Mouse (Mus musculus) heart, postnatal 0 days (tissue): ENCODE results near the gene Tulp1. TPM values are rescaled to one million over a fixed set of nuclear protein-coding genes. Genes with fewer than 3 reads are reported as not detected.
A peak's percentile ranks its signal among the peaks of the same experiment; 100 is the strongest.
"Not testable (repeated sequence)": the region's sequence is repeated elsewhere in the genome, so short reads cannot be mapped to it uniquely, and the experiment has no call there.

Source experiments
- ATAC-seq: fragments of 200-750 bp; cut with Nextera tagmentation; 2 replicates; pipeline ENCODE4 v1.8.0; 2017; ENCODE audit warnings: low read depth, moderate number of reproducible peaks, moderate library complexity; ENCODE audit not compliant: insufficient read depth
- DNase-seq: peaks from one replicate; pipeline ENCODE4 v3.0.0-alpha.2; 2016; ENCODE audit warnings: low spot score
- H3K27ac ChIP-seq: fragments of 300-500 bp; sonication (generic); 2 replicates; pipeline ENCODE4 v1.5.1; 2014; ENCODE audit warnings: low read depth, mild to moderate bottlenecking
- H3K27me3 ChIP-seq: fragments of 300-500 bp; sonication (generic); 2 replicates; pipeline ENCODE4 v1.6.1; 2014; ENCODE audit warnings: low read length, mixed read lengths; ENCODE audit not compliant: control insufficient read depth, insufficient read depth
- H3K36me3 ChIP-seq: fragments of 300-500 bp; sonication (generic); replicated peaks from 2 replicates; pipeline ENCODE4 v1.6.1; 2014; ENCODE audit warnings: low read length, mixed read lengths; ENCODE audit not compliant: control insufficient read depth, insufficient read depth
- H3K4me1 ChIP-seq: fragments of 300-500 bp; sonication (generic); 2 replicates; pipeline ENCODE4 v1.6.1; 2014; ENCODE audit warnings: antibody characterized with exemption; ENCODE audit not compliant: control insufficient read depth, insufficient read depth
- H3K4me2 ChIP-seq: fragments of 300-500 bp; sonication (generic); 2 replicates; pipeline ENCODE4 v1.6.1; 2014; ENCODE audit warnings: low read depth, mild to moderate bottlenecking, low read length, moderate library complexity
- H3K4me3 ChIP-seq: fragments of 300-500 bp; sonication (generic); 2 replicates; pipeline ENCODE4 v1.5.1; 2014; ENCODE audit warnings: low read depth, low read length
- H3K9ac ChIP-seq: fragments of 300-500 bp; sonication (generic); replicated peaks from 2 replicates; pipeline ENCODE4 v1.6.1; 2014; ENCODE audit warnings: low read depth, low read length, mixed read lengths
- H3K9me3 ChIP-seq: fragments of 300-500 bp; sonication (generic); replicated peaks from 2 replicates; pipeline ENCODE4 v1.6.1; 2016; ENCODE audit warnings: low read length; ENCODE audit not compliant: control insufficient read depth
- CTCF ChIP-seq: IDR thresholded peaks from 2 replicates; pipeline ENCODE4 v1.5.1; 2016; ENCODE audit warnings: antibody characterized with exemption, control low read depth, low read depth
- EP300 ChIP-seq: IDR thresholded peaks from 2 replicates; pipeline ENCODE4 v1.6.1; 2016; ENCODE audit warnings: antibody characterized with exemption, low read depth
- WGBS: fragments of 180-500 bp; shearing (Covaris S2); extraction: QIAGEN DNeasy Blood & Tissue Kit; methylation state at CpG from one replicate; pipeline ENCODE4 v1.1.7; 2014; 5-methylcytosine and 5-hydroxymethylcytosine counted together
- polyA plus RNA-seq: library from polyadenylated mRNA; unstranded; fragments of >200 nt; fragmentation: Nextera tagmentation; extraction: Ambion mirVana; gene quantifications from 2 replicates; pipeline ENCODE4 v1.2.1, GENCODE M21; 2015
- total RNA-seq: library from RNA; depleted of rRNA; stranded (reverse); fragments of >200 nt; gene quantifications from 2 replicates; pipeline ENCODE4 v1.2.3, GENCODE M21; 2014; ENCODE audit warnings: low replicate concordance

Tulp1 gene
- total and polyA plus RNA-seq, 2 experiments from 2014 or later, result 0.61 to 1.3 TPM

DNA sequence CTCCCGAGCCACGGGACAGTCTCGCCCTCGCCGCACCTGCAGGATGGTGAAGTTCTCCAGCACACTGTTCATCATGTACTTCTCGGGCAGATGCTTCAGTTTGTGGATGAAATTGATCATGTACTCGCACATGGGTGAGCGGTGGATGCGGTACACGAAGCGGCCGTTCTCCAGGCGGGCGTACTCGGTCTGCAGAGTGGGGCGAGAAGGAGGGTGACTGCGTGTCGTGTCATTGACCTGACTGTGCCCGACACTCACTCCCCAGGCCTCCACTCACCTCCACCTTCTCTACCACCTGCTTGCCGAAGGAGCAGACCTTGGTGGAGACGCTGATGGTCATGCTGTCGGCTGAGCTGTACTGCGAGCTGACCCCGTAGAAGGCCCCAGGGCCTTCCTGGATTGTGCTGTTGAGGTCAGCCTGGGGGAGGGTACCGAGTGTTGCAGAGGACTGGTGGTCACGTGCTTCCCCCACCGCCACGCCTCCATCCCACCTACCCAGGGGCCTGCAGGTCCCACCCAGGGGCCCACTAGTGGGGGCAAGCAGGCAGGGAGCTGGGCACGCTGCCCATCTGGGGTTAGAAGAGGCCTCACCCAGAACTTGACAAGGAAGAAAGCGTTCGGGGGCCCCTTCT is 32.0 kb downstream of the Tulp1 start:
- no peak overlapping the region for H3K9ac ChIP-seq
- H3K27me3 ChIP-seq, result no peaks in the 10 kb centered on the region
- H3K4me3 ChIP-seq, result no peak overlapping the region
- no peak overlapping the region for H3K4me2 ChIP-seq
- TF ChIP-seq EP300 (no peak), CTCF (no peak)
- no peak for DNase-seq
- no peaks in the 10 kb centered on the region for H3K9me3 ChIP-seq
- 52% methylated on average over 31 of the region's 31 CpGs for WGBS
- H3K36me3 ChIP-seq, result peaks cover 34% of the 10 kb centered on the region
- peaks cover 10% of the 10 kb centered on the region for H3K4me1 ChIP-seq
- no peak for ATAC-seq
- no peak overlapping the region for H3K27ac ChIP-seq

DNA sequence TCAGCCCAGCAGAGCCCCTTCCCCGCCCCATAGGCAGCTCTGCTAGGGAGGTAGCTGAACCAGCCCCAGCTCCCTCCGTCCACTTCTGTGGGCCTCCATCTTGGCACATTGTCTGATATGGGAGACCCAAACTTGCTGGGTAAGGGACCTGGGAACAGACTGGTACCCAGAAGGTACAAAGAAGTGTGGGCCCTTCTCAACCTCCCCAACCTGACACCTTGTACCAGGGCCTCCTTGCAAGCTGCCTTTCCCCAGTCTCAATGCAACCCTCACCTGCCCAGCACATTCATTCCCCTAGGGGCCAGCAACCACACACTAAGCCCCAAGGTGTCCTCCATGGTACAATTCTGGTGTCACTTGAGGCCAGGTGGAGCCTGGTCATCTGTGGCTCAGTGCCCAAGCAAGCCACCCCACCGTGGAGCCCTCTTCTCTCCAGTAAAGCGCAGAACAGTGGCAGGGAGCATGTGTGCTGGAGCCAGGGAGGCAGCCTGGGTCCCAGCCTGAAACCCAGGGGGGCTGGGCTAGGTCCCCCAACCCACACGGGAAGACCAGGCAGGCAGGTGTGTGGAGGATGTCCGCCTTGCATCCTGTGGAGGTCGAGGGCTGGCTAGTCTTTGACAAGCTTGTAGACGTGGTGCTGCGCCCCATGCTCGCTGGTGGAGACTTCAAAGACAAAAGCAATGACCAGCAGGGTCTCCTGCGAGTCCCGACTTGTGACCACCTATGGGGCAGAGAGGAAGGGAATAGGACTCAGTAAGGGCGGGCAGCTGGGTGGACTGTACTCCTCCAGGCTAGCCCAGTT is 32.7 kb downstream of the Tulp1 start:
- ATAC-seq (no peak), DNase-seq (no peak)
- peaks cover 17% of the 10 kb centered on the region for H3K4me1 ChIP-seq
- H3K27ac ChIP-seq, result no peak overlapping the region
- 56% methylated on average over 13 of the region's 13 CpGs for WGBS
- H3K9ac ChIP-seq, result no peak overlapping the region
- no peaks in the 10 kb centered on the region for H3K27me3 ChIP-seq
- H3K4me2 ChIP-seq, result no peak overlapping the region
- no peaks in the 10 kb centered on the region for H3K9me3 ChIP-seq
- H3K36me3 ChIP-seq, result peaks cover 31% of the 10 kb centered on the region
- H3K4me3 ChIP-seq, result no peak overlapping the region
- no peak for TF ChIP-seq EP300
- peak; percentile 35; the same call in 1 of the 2 replicates for TF ChIP-seq CTCF

DNA sequence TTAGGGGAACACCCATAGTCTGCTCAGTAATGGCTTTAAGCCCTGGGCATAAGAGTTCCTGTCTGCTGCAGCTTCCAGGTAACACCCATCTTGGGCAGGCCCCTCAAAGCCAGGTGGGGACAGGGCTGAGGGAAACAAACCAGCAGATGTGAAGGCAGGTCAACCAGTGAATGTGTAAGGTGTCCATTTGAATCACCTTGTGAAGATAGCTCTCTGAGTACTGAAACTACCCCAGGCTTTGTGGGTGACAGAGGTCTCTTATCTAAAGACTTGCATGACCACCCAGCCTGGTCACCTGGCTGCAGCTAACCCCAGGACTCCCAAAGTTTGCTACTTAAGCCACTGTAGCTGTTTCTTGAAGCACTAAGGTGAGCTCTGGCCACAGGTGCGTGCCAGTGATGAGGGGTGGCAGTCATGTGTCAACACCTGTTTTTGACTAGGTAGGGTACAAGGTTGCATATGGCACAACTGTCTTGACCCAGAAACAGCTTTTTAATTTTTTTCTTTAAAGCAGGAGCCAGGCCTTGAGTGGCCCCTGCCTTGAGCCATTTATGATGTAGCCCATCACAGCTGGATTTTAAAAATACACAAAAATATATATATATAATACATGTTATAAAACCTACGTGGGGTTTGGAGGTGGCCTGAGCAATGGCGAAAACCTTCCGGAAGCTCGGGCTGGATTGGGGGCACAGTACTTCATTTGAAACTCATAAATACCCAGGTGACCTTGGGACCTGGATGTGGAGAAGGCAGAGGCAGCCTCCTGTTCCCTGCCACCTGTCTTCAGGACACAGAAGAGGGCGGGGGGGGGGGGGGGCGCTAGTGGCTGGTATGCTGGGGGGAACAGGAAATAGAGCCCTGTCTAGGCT is 33.5 kb downstream of the Tulp1 start:
- 32% methylated on average over 7 of the region's 7 CpGs for WGBS
- no peak for DNase-seq
- Histone ChIP-seq H3K27ac (no peak overlapping the region), H3K36me3 (peaks cover 30% of the 10 kb centered on the region), H3K27me3 (no peaks in the 10 kb centered on the region), H3K4me1 (peaks cover 18% of the 10 kb centered on the region), H3K9me3 (no peaks in the 10 kb centered on the region), H3K9ac (no peak overlapping the region), H3K4me2 (no peak overlapping the region), H3K4me3 (no peak overlapping the region)
- ATAC-seq, result no peak
- TF ChIP-seq EP300 (no peak), CTCF (no peak)

DNA sequence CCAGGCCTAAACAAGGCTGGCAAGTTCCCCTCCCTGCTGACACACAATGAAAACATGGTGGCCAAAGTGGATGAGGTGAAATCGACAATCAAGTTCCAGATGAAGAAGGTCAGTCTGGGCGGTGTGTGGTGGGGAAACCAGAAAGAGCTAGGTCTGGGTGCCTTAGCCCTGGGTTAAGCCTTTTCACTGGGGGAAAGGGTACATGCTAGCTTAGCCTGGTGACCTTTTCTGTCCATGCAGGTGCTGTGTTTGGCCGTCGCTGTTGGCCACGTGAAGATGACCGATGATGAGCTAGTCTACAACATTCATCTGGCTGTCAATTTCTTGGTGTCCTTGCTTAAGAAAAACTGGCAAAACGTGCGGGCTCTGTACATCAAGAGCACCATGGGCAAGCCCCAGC is 34.4 kb downstream of the Tulp1 start:
- ATAC-seq, H3K9ac ChIP-seq, H3K27me3 ChIP-seq, H3K4me3 ChIP-seq, H3K27ac ChIP-seq, H3K9me3 ChIP-seq, DNase-seq, H3K4me2 ChIP-seq: not testable (repeated sequence)
- H3K4me1 ChIP-seq, result peaks cover 18% of the 10 kb centered on the region
- WGBS, result 67% methylated on average over 6 of the region's 8 CpGs
- peaks cover 36% of the 10 kb centered on the region for H3K36me3 ChIP-seq

DNA sequence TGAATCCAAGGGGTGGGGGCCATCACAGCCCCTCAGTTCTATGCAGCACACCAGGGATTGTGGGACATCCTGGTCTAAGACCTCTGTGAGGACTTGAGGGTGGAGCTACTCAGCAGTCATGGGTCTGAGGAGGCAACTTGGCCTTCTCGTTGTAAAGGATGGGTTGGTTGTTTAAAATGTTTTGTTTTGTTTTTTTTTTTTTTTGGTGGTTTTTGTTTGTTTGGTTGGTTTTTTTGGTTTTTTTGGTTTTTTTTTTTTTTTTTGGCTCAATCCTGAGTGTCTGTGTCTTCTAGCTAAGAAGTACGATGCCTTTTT is 34.8 kb downstream of the Tulp1 start:
- Histone ChIP-seq H3K27me3 (no peaks in the 10 kb centered on the region), H3K36me3 (peaks cover 36% of the 10 kb centered on the region), H3K27ac (no peak overlapping the region), H3K9ac (peak overlapping the region; percentile 88; the same call in 1 of the 2 replicates), H3K4me2 (peak overlapping the region; percentile 81), H3K9me3 (no peaks in the 10 kb centered on the region), H3K4me3 (peak overlapping the region; percentile 73; the same call in 1 of the 2 replicates), H3K4me1 (peaks cover 18% of the 10 kb centered on the region)
- WGBS, result 47% methylated on average over 2 of the region's 2 CpGs
- no peak for DNase-seq
- TF ChIP-seq CTCF (no peak), EP300 (no peak)
- no peak for ATAC-seq
